Mouse (Mus musculus) liver, postnatal 0 days (tissue): Measurements from ENCODE around the gene Wwc1.

Source experiments
- CTCF ChIP-seq: sonication (generic); IDR thresholded peaks from 2 replicates; pipeline ENCODE4 v1.5.1; 2016; ENCODE audit warnings: antibody characterized with exemption, low read depth
- EP300 ChIP-seq: IDR thresholded peaks from 2 replicates; pipeline ENCODE4 v1.6.1; 2016; ENCODE audit warnings: antibody characterized with exemption, low read depth, mild to moderate bottlenecking

DNA sequence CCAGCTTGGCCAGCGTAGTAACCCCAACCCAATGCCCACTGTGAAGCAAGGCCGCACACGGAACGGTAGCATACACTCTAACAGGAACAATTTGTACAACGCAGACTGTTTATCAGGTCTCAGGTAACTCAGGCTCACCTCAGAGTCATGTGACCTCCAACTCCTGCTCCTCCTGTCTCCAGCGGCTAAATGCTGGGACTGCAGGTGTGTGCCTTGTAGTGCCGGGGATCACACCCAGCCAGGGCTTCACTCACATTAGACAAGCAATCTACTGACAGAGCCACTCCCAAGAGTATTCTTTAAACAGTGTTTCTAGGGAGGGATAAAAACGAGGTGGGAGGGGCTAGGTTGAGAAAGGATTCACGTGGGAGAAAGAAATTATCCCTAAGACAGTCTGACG lies 168.9 kb downstream of the Wwc1 start:
- TF ChIP-seq CTCF (no peak), EP300 (no peak)
